Mouse (Mus musculus) ES-E14 (cell line): Measurements from ENCODE around the gene Map4k2. TPM values are rescaled to one million over a fixed set of nuclear protein-coding genes. Genes with fewer than 3 reads are reported as not detected.
A peak's percentile ranks its signal among the peaks of the same experiment; 100 is the strongest.

Experiments
- DNase-seq: peaks from one replicate; pipeline ENCODE4 v3.0.0-alpha.2; 2013; ENCODE audit warnings: low read depth, low spot score
- H3K27ac ChIP-seq: 2 replicates; pipeline ENCODE4 v1.5.1; 2012; ENCODE audit warnings: low read depth, mild to moderate bottlenecking, low read length, moderate library complexity, mixed read lengths; ENCODE audit not compliant: poor library complexity, insufficient read depth, severe bottlenecking
- H3K36me3 ChIP-seq: 2 replicates; pipeline ENCODE4 v1.6.1; 2012; ENCODE audit warnings: mild to moderate bottlenecking, low read length, moderate library complexity, mixed read lengths; ENCODE audit not compliant: control insufficient read depth, poor library complexity, insufficient read depth, severe bottlenecking
- H3K4me1 ChIP-seq, 2 experiments: fragments of 150-350 bp in 1 of 2; sonication (generic) in 1 of 2; 2 replicates each; pipeline ENCODE4 v1.6.1; 2012; ENCODE audit warnings: low read length in 2 of 2, mild to moderate bottlenecking in 1 of 2, mixed read lengths in 1 of 2; ENCODE audit not compliant: control insufficient read depth in 2 of 2, insufficient read depth in 2 of 2, poor library complexity in 1 of 2
- H3K4me3 ChIP-seq, 2 experiments: fragments of 150-350 bp in 1 of 2; sonication (generic) in 1 of 2; 2 replicates each; pipeline ENCODE4 v1.5.1; 2012; ENCODE audit warnings: low read length in 2 of 2, low read depth in 1 of 2, mild to moderate bottlenecking in 1 of 2, mixed read lengths in 1 of 2; ENCODE audit not compliant: insufficient read depth in 1 of 2, poor library complexity in 1 of 2, severe bottlenecking in 1 of 2
- H3K9ac ChIP-seq: 2 replicates; pipeline ENCODE4 v1.6.1; 2012; ENCODE audit warnings: low read depth, mild to moderate bottlenecking, low read length, mixed read lengths; ENCODE audit not compliant: poor library complexity, insufficient read depth, severe bottlenecking
- H3K9me3 ChIP-seq: fragments of 150-350 bp; sonication (generic); 2 replicates; pipeline ENCODE4 v1.6.1; 2012; ENCODE audit warnings: low read depth, mild to moderate bottlenecking, low read length; ENCODE audit not compliant: control insufficient read depth, insufficient read depth
- CHD2 ChIP-seq: IDR thresholded peaks from 2 replicates; pipeline ENCODE4 v1.6.1; 2014; ENCODE audit warnings: mild to moderate bottlenecking, low read depth, low read length, inconsistent platforms
- HCFC1 ChIP-seq: IDR thresholded peaks from 2 replicates; pipeline ENCODE4 v1.6.1; 2012; ENCODE audit warnings: low read length, inconsistent platforms, borderline replicate concordance; ENCODE audit not compliant: insufficient read depth
- MAFK ChIP-seq: IDR thresholded peaks from 2 replicates; pipeline ENCODE4 v1.6.1; 2014; ENCODE audit warnings: mild to moderate bottlenecking, low read depth, low read length, inconsistent platforms; ENCODE audit not compliant: insufficient read depth
- ZC3H11A ChIP-seq: IDR thresholded peaks from 2 replicates; pipeline ENCODE4 v1.6.1; 2012; ENCODE audit warnings: low read depth, mild to moderate bottlenecking, inconsistent platforms, low read length, borderline replicate concordance
- ZNF384 ChIP-seq: IDR thresholded peaks from 2 replicates; pipeline ENCODE4 v1.6.1; 2012; ENCODE audit warnings: low read depth, low read length, inconsistent platforms
- in situ Hi-C, 2 experiments: fragments of 600-800 bp; cut with MboI; formaldehyde crosslinking; loops; one replicate each; pipeline ENCODE4 v1.15.1; 2025; ENCODE audit warnings: low sequenced_read_pairs in 2 of 2, inconsistent platforms in 1 of 2; ENCODE audit not compliant: unreplicated experiment in 2 of 2
- total RNA-seq: library from RNA; depleted of rRNA; stranded (reverse); fragments of 300-350 nt; gene quantifications from 2 replicates; pipeline ENCODE4 v1.2.3, GENCODE M21; 2012

The Map4k2 gene
- total RNA-seq, 1 experiment, result 29.4 TPM

- no peak for TF ChIP-seq MAFK
- TF ChIP-seq ZC3H11A, result no peak
- no peak for TF ChIP-seq HCFC1
- no peak for TF ChIP-seq ZNF384
- TF ChIP-seq CHD2, result no peak
- Histone ChIP-seq H3K27ac (no peak overlapping the region), H3K4me3 (no peak overlapping the region), H3K4me1 (peaks cover 5 to 22% of the 10 kb centered on the region in 2 experiments), H3K9me3 (no peaks in the 10 kb centered on the region), H3K36me3 (peaks cover 27% of the 10 kb centered on the region), H3K9ac (no peak overlapping the region)
- no peak for DNase-seq
- in situ Hi-C loops, result no loop called here
Measured at GRCm38 (mm10) chr19:6338171-6338570, 2.8 kb upstream of the Map4k2 start.

- H3K9me3 ChIP-seq, result no peaks in the 10 kb centered on the region
- H3K27ac ChIP-seq, result no peak overlapping the region
- peaks cover 27% of the 10 kb centered on the region for H3K36me3 ChIP-seq
- H3K4me3 ChIP-seq, result no peak overlapping the region
- no peak for TF ChIP-seq HCFC1
- no peak for TF ChIP-seq ZC3H11A
- no peak for TF ChIP-seq CHD2
- TF ChIP-seq ZNF384, result no peak
- no peak for TF ChIP-seq MAFK
- in situ Hi-C loops, result no loop called here
- DNase-seq, result no peak
- peaks cover 5 to 22% of the 10 kb centered on the region in 2 experiments for H3K4me1 ChIP-seq
- H3K9ac ChIP-seq, result no peak overlapping the region
Measured at GRCm38 (mm10) chr19:6338716-6339115, 2.2 kb upstream of the Map4k2 start.

DNA sequence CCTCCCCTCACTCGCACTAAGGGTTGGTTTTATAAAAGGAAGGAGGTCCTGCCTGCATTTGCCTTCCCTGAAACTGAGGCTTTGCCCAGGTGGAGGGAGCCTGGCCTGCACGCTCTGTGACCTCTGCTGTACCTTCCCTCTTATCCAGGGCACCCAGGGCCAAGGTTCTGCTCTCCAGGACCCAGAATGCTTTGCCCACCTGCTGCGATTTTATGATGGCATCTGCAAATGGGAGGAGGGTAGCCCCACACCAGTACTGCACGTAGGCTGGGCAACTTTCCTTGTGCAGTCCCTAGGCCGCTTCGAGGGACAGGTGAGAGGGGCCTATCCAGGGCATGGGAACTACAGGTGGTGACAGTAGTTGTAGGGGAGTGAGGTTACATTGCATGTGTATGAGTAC lies 1.7 kb upstream of the Map4k2 start:
- no peak overlapping the region for H3K9ac ChIP-seq
- H3K36me3 ChIP-seq, result peaks cover 27% of the 10 kb centered on the region
- no peak for DNase-seq
- no peak overlapping the region for H3K27ac ChIP-seq
- peaks cover 2 to 22% of the 10 kb centered on the region in 2 experiments for H3K4me1 ChIP-seq
- TF ChIP-seq HCFC1, result no peak
- no peak for TF ChIP-seq CHD2
- TF ChIP-seq ZC3H11A, result no peak
- TF ChIP-seq MAFK, result no peak
- TF ChIP-seq ZNF384, result no peak
- H3K9me3 ChIP-seq, result no peaks in the 10 kb centered on the region
- H3K4me3 ChIP-seq, result no peak overlapping the region
- in situ Hi-C loops, result no loop called here

- H3K9me3 ChIP-seq, result no peaks in the 10 kb centered on the region
- TF ChIP-seq HCFC1 (0 out of 2 replicates have a peak, but pooled peaks have one; percentile 24), MAFK (no peak)
- in situ Hi-C loops, result no loop called here
- peaks cover 27% of the 10 kb centered on the region for H3K36me3 ChIP-seq
- H3K4me3 ChIP-seq, result 0 out of 4 replicates have a peak overlapping the region, but pooled peaks of 1 of the 2 experiments have one; percentile 14
- H3K4me1 ChIP-seq, result peaks cover 0 to 22% of the 10 kb centered on the region in 2 experiments; a peak in 3 of 4 replicates
- no peak overlapping the region; the same call in 1 of the 2 replicates for H3K9ac ChIP-seq
- H3K27ac ChIP-seq, result 0 out of 2 replicates have a peak overlapping the region, but pooled peaks have one; percentile 26
- no peak for DNase-seq
Measured at GRCm38 (mm10) chr19:6339890-6340504, 938 bp upstream of the Map4k2 start.
